Mouse (Mus musculus) forebrain, embryonic 16.5 days (tissue): ENCODE results near the gene M6pr. TPM values are rescaled to one million over a fixed set of nuclear protein-coding genes. Genes with fewer than 3 reads are reported as not detected.
A peak's percentile ranks its signal among the peaks of the same experiment; 100 is the strongest.

Experiments used
- ATAC-seq: fragments of 200-750 bp; cut with Nextera tagmentation; 2 replicates; pipeline ENCODE4 v1.8.0; 2017; ENCODE audit warnings: mild to moderate bottlenecking, moderate library complexity
- H3K27ac ChIP-seq: fragments of 300-500 bp; sonication (generic); 2 replicates; pipeline ENCODE4 v1.5.1; 2014; ENCODE audit warnings: low read length, control low read depth
- H3K27me3 ChIP-seq: fragments of 300-500 bp; sonication (generic); replicated peaks from 2 replicates; pipeline ENCODE4 v1.6.1; 2014; ENCODE audit warnings: low read length; ENCODE audit not compliant: control insufficient read depth, insufficient read depth
- H3K36me3 ChIP-seq: fragments of 300-500 bp; sonication (generic); 2 replicates; pipeline ENCODE4 v1.6.1; 2014; ENCODE audit not compliant: control insufficient read depth, insufficient read depth
- H3K4me1 ChIP-seq: fragments of 300-500 bp; sonication (generic); replicated peaks from 2 replicates; pipeline ENCODE4 v1.6.1; 2014; ENCODE audit warnings: low read length; ENCODE audit not compliant: control insufficient read depth, insufficient read depth
- H3K4me2 ChIP-seq: fragments of 300-500 bp; sonication (generic); 2 replicates; pipeline ENCODE4 v1.6.1; 2014; ENCODE audit warnings: mild to moderate bottlenecking, low read length, control low read depth
- H3K4me3 ChIP-seq: fragments of 300-500 bp; sonication (generic); replicated peaks from 2 replicates; pipeline ENCODE4 v1.5.1; 2014; ENCODE audit warnings: mild to moderate bottlenecking, low read length, control low read depth
- H3K9ac ChIP-seq: fragments of 300-500 bp; sonication (generic); replicated peaks from 2 replicates; pipeline ENCODE4 v1.6.1; 2014; ENCODE audit warnings: low read depth, low read length, control low read depth
- H3K9me3 ChIP-seq: fragments of 300-500 bp; sonication (generic); 2 replicates; pipeline ENCODE4 v1.6.1; 2016; ENCODE audit warnings: low read length; ENCODE audit not compliant: control insufficient read depth
- WGBS: fragments of 180-500 bp; shearing (Covaris S2); extraction: QIAGEN DNeasy Blood & Tissue Kit; methylation state at CpG from one replicate; pipeline ENCODE4 v1.1.7; 2014; 5-methylcytosine and 5-hydroxymethylcytosine counted together
- polyA plus RNA-seq: library from polyadenylated mRNA; unstranded; fragments of >200 nt; fragmentation: Nextera tagmentation; extraction: Ambion mirVana; gene quantifications from 2 replicates; pipeline ENCODE4 v1.2.1, GENCODE M21; 2015

M6pr gene
- polyA plus RNA-seq, 1 experiment from 2014 or later = 57.0 TPM

DNA sequence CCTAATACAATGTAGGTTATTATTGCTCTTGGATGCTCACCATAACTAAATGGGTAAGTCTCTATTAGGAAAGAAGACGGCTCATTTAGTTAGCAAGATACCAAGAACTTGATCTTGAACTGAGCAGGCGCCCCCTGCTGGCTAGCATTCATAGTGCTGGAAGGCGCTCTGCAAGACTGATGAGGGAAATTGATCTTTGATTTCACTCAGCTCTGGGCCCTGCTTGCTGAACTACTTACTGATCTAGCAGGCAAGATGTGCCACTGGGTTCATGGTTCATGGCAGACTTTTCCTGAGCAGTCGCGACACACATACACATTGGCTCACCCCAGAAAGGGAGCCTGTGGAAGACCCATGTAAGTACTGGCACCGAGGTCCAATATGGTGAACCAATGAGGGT, 4.2 kb upstream of the M6pr start:
- no peak overlapping the region for H3K27ac ChIP-seq
- H3K4me3 ChIP-seq = no peak overlapping the region
- no peaks in the 10 kb centered on the region for H3K9me3 ChIP-seq
- no peaks in the 10 kb centered on the region for H3K36me3 ChIP-seq
- H3K4me1 ChIP-seq = peaks cover 1% of the 10 kb centered on the region
- 34% methylated on average over 6 of the region's 6 CpGs for WGBS
- H3K27me3 ChIP-seq = no peaks in the 10 kb centered on the region
- no peak overlapping the region for H3K9ac ChIP-seq
- ATAC-seq = no peak
- H3K4me2 ChIP-seq = no peak overlapping the region

DNA sequence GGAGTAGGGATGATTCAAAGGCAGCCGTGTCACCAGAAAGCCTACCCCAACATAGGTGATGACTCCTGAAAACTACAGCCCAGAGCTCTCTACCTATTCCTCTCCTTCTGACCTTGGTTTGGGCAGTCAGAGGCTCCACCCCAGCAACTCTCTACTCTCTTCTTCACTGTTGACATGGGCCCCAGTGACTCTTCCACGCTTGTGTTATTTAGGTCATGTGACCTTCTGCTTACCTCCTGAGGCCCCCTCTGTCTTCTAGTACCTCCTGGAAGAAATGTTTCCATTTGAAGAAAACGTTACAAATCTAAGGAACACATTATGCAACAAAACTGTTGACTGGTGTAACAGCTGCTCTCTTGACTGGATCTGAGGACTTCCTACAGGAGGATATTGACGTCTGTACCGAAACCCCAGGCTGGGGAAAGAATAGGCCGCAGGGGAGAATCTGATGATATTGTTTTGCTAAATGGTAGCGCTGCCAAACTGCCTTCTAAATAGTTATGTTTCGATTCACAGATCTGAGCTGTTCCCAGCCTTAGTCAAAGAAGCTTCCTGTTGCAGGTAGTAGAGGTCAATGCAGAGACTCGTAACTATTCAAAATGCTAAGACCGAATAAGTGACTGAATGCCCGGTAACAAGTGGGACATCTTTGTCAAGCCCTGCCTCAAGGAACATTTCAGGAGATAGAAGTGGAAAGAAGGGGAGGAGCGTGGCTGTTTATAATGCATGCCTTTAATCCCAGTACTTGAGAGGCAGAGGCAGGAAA, 3.5 kb upstream of the M6pr start:
- no peaks in the 10 kb centered on the region for H3K9me3 ChIP-seq
- H3K27ac ChIP-seq = no peak overlapping the region
- peaks cover 7% of the 10 kb centered on the region for H3K4me1 ChIP-seq
- no peak overlapping the region for H3K9ac ChIP-seq
- no peaks in the 10 kb centered on the region for H3K27me3 ChIP-seq
- H3K4me2 ChIP-seq = no peak overlapping the region
- 80% methylated on average over 12 of the region's 12 CpGs for WGBS
- no peak overlapping the region for H3K4me3 ChIP-seq
- H3K36me3 ChIP-seq = no peaks in the 10 kb centered on the region
- ATAC-seq = no peak

GRCm38 (mm10) chr6:122306707-122307106, 1.8 kb upstream of the M6pr start:
- no peak for ATAC-seq
- H3K4me1 ChIP-seq = peaks cover 18% of the 10 kb centered on the region
- 91% methylated on average over 4 of the region's 4 CpGs for WGBS
- H3K4me3 ChIP-seq = no peak overlapping the region
- H3K4me2 ChIP-seq = no peak overlapping the region
- H3K27me3 ChIP-seq = no peaks in the 10 kb centered on the region
- no peak overlapping the region for H3K9ac ChIP-seq
- no peaks in the 10 kb centered on the region for H3K9me3 ChIP-seq
- H3K36me3 ChIP-seq = no peaks in the 10 kb centered on the region
- no peak overlapping the region for H3K27ac ChIP-seq

DNA sequence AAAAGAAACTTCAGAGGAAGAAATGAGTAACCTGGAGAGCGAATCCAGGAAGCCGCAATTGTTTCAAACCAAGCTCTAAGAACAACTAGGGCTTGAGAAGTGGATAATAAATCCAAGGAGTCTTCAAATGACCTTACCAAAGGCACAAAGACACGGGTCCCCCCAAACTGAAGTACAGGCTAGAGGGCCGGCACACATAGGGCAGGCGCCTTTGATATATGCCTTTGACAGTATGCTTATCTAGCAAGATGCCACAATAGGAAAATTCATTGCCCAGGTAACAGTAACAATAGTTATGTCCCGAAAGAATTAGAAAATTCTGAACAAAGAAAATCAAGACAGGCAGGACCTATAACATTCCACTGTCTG, 400 bp upstream of the M6pr start:
- no peak overlapping the region for H3K9ac ChIP-seq

GRCm38 (mm10) chr6:122309446-122309960, 983 bp downstream of the M6pr start:
- H3K27ac ChIP-seq = no peak overlapping the region; the same call in 1 of the 2 replicates
- H3K4me3 ChIP-seq = peak overlapping the region; percentile 86
- H3K4me1 ChIP-seq = peaks cover 18% of the 10 kb centered on the region
- H3K27me3 ChIP-seq = no peaks in the 10 kb centered on the region
- 9% methylated on average over 11 of the region's 11 CpGs for WGBS
- H3K4me2 ChIP-seq = peak overlapping the region; percentile 97
- H3K9ac ChIP-seq = peak overlapping the region; percentile 79
- no peaks in the 10 kb centered on the region for H3K9me3 ChIP-seq
- no peak for ATAC-seq
- H3K36me3 ChIP-seq = peaks cover 15% of the 10 kb centered on the region

More for the DNA sequence above, 400 bp upstream of the M6pr start:
- H3K27ac ChIP-seq = no peak overlapping the region
- H3K36me3 ChIP-seq = 0 out of 2 replicates have a peak, but pooled peaks cover 2% of the 10 kb centered on the region
- H3K4me2 ChIP-seq = 0 out of 2 replicates have a peak overlapping the region, but pooled peaks have one; percentile 1
- H3K4me3 ChIP-seq = peak overlapping the region; percentile 86
- 67% methylated on average over 6 of the region's 6 CpGs for WGBS
- ATAC-seq = no peak
- H3K27me3 ChIP-seq = no peaks in the 10 kb centered on the region
- no peaks in the 10 kb centered on the region for H3K9me3 ChIP-seq
- H3K4me1 ChIP-seq = peaks cover 18% of the 10 kb centered on the region

- H3K9ac ChIP-seq = no peak overlapping the region
- peaks cover 18% of the 10 kb centered on the region for H3K4me1 ChIP-seq
- H3K27ac ChIP-seq = no peak overlapping the region
- peak overlapping the region; percentile 97 for H3K4me2 ChIP-seq
- peaks cover 19% of the 10 kb centered on the region for H3K36me3 ChIP-seq
- no peaks in the 10 kb centered on the region for H3K27me3 ChIP-seq
- WGBS = 79% methylated on average over 5 of the region's 5 CpGs
- no peak overlapping the region; the same call in 1 of the 2 replicates for H3K4me3 ChIP-seq
- ATAC-seq = no peak
- no peaks in the 10 kb centered on the region for H3K9me3 ChIP-seq
Observed at GRCm38 (mm10) chr6:122310187-122310820, 1.8 kb downstream of the M6pr start.

- H3K27ac ChIP-seq = no peak overlapping the region
- H3K4me1 ChIP-seq = no peaks in the 10 kb centered on the region
- H3K4me3 ChIP-seq = no peak overlapping the region
- H3K27me3 ChIP-seq = no peaks in the 10 kb centered on the region
- H3K9me3 ChIP-seq = no peaks in the 10 kb centered on the region
- 94% methylated on average over 1 of the region's 1 CpGs for WGBS
- H3K36me3 ChIP-seq = peaks cover 55% of the 10 kb centered on the region
- H3K4me2 ChIP-seq = no peak overlapping the region
- H3K9ac ChIP-seq = no peak overlapping the region
- no peak for ATAC-seq
Observed at GRCm38 (mm10) chr6:122318726-122319125, 10.2 kb downstream of the M6pr start.

- Histone ChIP-seq H3K4me1 (no peaks in the 10 kb centered on the region), H3K27me3 (no peaks in the 10 kb centered on the region), H3K4me3 (no peak overlapping the region), H3K9me3 (no peaks in the 10 kb centered on the region), H3K27ac (no peak overlapping the region), H3K9ac (no peak overlapping the region), H3K4me2 (no peak overlapping the region), H3K36me3 (peaks cover 32% of the 10 kb centered on the region)
- no peak for ATAC-seq
- 93% methylated on average over 6 of the region's 6 CpGs for WGBS
Observed at GRCm38 (mm10) chr6:122325361-122325975, 16.9 kb downstream of the M6pr start.

- WGBS = 88% methylated on average over 13 of the region's 13 CpGs
Observed at GRCm38 (mm10) chr6:122333081-122333612, 24.6 kb downstream of the M6pr start.

More at GRCm38 (mm10) chr6:122333081-122333612, 24.6 kb downstream of the M6pr start:
- H3K27me3 ChIP-seq = no peaks in the 10 kb centered on the region
- H3K9me3 ChIP-seq = no peaks in the 10 kb centered on the region
- H3K9ac ChIP-seq = no peak overlapping the region
- no peak overlapping the region for H3K4me2 ChIP-seq
- H3K4me3 ChIP-seq = no peak overlapping the region
- H3K27ac ChIP-seq = no peak overlapping the region
- peaks cover 41% of the 10 kb centered on the region for H3K36me3 ChIP-seq
- peaks cover 9% of the 10 kb centered on the region for H3K4me1 ChIP-seq
- ATAC-seq = no peak
